Mouse (Mus musculus) CH12.LX (cell line): ENCODE measurements around the gene Gm20517.

Source experiments
- CTCF ChIP-seq, 2 experiments: IDR thresholded peaks in 1 of 2; conservative IDR thresholded peaks in 1 of 2; 2 replicates each; pipeline ENCODE4 v1.5.1; 2011 to 2012; ENCODE audit warnings: low read depth in 2 of 2, low read length in 2 of 2, improper control_type of control experiment in 1 of 2, inconsistent platforms in 1 of 2, mild to moderate bottlenecking in 1 of 2, moderate library complexity in 1 of 2
- EP300 ChIP-seq: IDR thresholded peaks from 2 replicates; pipeline ENCODE4 v1.6.1; 2011; ENCODE audit warnings: low read length, improper control_type of control experiment
- ETS1 ChIP-seq: conservative IDR thresholded peaks from 2 replicates; pipeline ENCODE4 v1.6.1; 2012; ENCODE audit warnings: low read depth, mild to moderate bottlenecking, inconsistent platforms, low read length, improper control_type of control experiment, moderate library complexity
- HCFC1 ChIP-seq: IDR thresholded peaks from 2 replicates; pipeline ENCODE4 v1.6.1; 2012; ENCODE audit warnings: low read depth, mild to moderate bottlenecking, inconsistent platforms, low read length, improper control_type of control experiment
- IRF4 ChIP-seq: IDR thresholded peaks from 2 replicates; pipeline ENCODE4 v1.6.1; 2014; ENCODE audit warnings: low read depth, mild to moderate bottlenecking, inconsistent platforms, low read length, improper control_type of control experiment
- MXI1 ChIP-seq: IDR thresholded peaks from 2 replicates; pipeline ENCODE4 v1.6.1; 2011; ENCODE audit warnings: mild to moderate bottlenecking, low read depth, low read length, improper control_type of control experiment
- POLR2A ChIP-seq: IDR thresholded peaks from 2 replicates; pipeline ENCODE4 v1.6.1; 2011; ENCODE audit warnings: low read depth, mild to moderate bottlenecking, improper control_type of control experiment, low read length
- SIN3A ChIP-seq: IDR thresholded peaks from 2 replicates; pipeline ENCODE4 v1.6.1; 2012; ENCODE audit warnings: low read length, improper control_type of control experiment, inconsistent platforms
- USF1 ChIP-seq: IDR thresholded peaks from 2 replicates; pipeline ENCODE4 v1.6.1; 2014; ENCODE audit warnings: low read depth, mild to moderate bottlenecking, inconsistent platforms, low read length, improper control_type of control experiment
- ZKSCAN1 ChIP-seq: IDR thresholded peaks from 2 replicates; pipeline ENCODE4 v1.6.1; 2012; ENCODE audit warnings: low read depth, inconsistent platforms, low read length, improper control_type of control experiment, borderline replicate concordance
- ZMIZ1 ChIP-seq: IDR thresholded peaks from 2 replicates; pipeline ENCODE4 v1.6.1; 2012; ENCODE audit warnings: low read depth, mild to moderate bottlenecking, inconsistent platforms, low read length, improper control_type of control experiment

DNA sequence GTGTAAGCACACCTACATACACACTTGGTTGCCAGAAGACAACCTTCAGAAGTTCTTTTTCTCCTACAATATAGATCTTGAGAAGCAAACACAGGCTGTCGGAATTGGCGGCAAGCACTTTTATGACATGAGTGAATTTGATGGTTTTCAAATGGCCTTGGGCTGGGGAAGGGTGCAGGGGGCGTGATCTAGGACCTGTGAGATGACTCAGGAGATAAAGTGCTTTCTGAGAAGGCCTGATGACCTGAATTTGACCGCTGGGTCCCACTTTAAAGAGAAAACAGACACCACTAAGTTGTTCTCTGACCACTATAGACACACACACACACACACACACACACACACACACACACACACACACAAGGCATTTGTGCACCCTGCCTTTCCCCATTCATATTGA lies 30.4 kb upstream of the Gm20517 start:
- TF ChIP-seq ETS1: no peak
- TF ChIP-seq MXI1: no peak
- TF ChIP-seq CTCF (conservative IDR thresholded peaks at IDR 0.05 in 1 of 2, IDR thresholded peaks at IDR 0.05 in 1 of 2; ENCODE audit: low read depth in 2 of 2, low read length in 2 of 2): no peak
- TF ChIP-seq POLR2A: no peak
- no peak for TF ChIP-seq HCFC1
- no peak for TF ChIP-seq EP300
- no peak for TF ChIP-seq ZKSCAN1
- TF ChIP-seq USF1: no peak
- no peak for TF ChIP-seq SIN3A
- TF ChIP-seq ZMIZ1: no peak
- TF ChIP-seq IRF4: no peak
